Mouse (Mus musculus) neural tube, embryonic 11.5 days (tissue): ENCODE measurements around the gene Skint8. TPM values are rescaled to one million over a fixed set of nuclear protein-coding genes. Genes with fewer than 3 reads are reported as not detected.
"Not testable (repeated sequence)": the region's sequence is repeated elsewhere in the genome, so short reads cannot be mapped to it uniquely, and the experiment has no call there.

Source experiments
- ATAC-seq: fragments of 200-750 bp; cut with Nextera tagmentation; 2 replicates; pipeline ENCODE4 v1.8.0; 2017; ENCODE audit warnings: moderate number of reproducible peaks, mild to moderate bottlenecking, moderate TSS enrichment, moderate library complexity; ENCODE audit not compliant: insufficient read depth, low FRiP score, low TSS enrichment
- DNase-seq: peaks from one replicate; pipeline ENCODE4 v3.0.0-alpha.2; 2015; ENCODE audit warnings: low spot score
- H3K27ac ChIP-seq: fragments of 300-500 bp; sonication (generic); 2 replicates; pipeline ENCODE4 v1.5.1; 2014; ENCODE audit warnings: low read depth, mild to moderate bottlenecking, low read length
- H3K27me3 ChIP-seq: fragments of 300-500 bp; sonication (generic); 2 replicates; pipeline ENCODE4 v1.6.1; 2014; ENCODE audit warnings: mild to moderate bottlenecking, low read length, mixed read lengths; ENCODE audit not compliant: control insufficient read depth, insufficient read depth
- H3K36me3 ChIP-seq: fragments of 300-500 bp; sonication (generic); 2 replicates; pipeline ENCODE4 v1.6.1; 2014; ENCODE audit warnings: mild to moderate bottlenecking, low read length, moderate library complexity, mixed read lengths; ENCODE audit not compliant: control insufficient read depth, insufficient read depth
- H3K4me1 ChIP-seq: fragments of 300-500 bp; sonication (generic); 2 replicates; pipeline ENCODE4 v1.6.1; 2014; ENCODE audit warnings: low read length, mixed read lengths; ENCODE audit not compliant: control insufficient read depth, insufficient read depth
- H3K4me2 ChIP-seq: fragments of 300-500 bp; sonication (generic); 2 replicates; pipeline ENCODE4 v1.6.1; 2014; ENCODE audit warnings: low read depth, mild to moderate bottlenecking, moderate library complexity
- H3K4me3 ChIP-seq: fragments of 300-500 bp; sonication (generic); 2 replicates; pipeline ENCODE4 v1.5.1; 2014; ENCODE audit warnings: low read depth, low read length
- H3K9ac ChIP-seq: fragments of 300-500 bp; sonication (generic); 2 replicates; pipeline ENCODE4 v1.6.1; 2014; ENCODE audit warnings: mild to moderate bottlenecking, low read length
- H3K9me3 ChIP-seq: fragments of 300-500 bp; sonication (generic); 2 replicates; pipeline ENCODE4 v1.6.1; 2016; ENCODE audit warnings: low read length; ENCODE audit not compliant: control insufficient read depth
- WGBS: fragments of 180-500 bp; shearing (Covaris S2); extraction: QIAGEN DNeasy Blood & Tissue Kit; methylation state at CpG from one replicate; pipeline ENCODE4 v1.1.7; 2014; 5-methylcytosine and 5-hydroxymethylcytosine counted together
- polyA plus RNA-seq: library from polyadenylated mRNA; unstranded; fragments of >200 nt; fragmentation: Nextera tagmentation; extraction: Ambion mirVana; gene quantifications from 2 replicates; pipeline ENCODE4 v1.2.1, GENCODE M21; 2014

The Skint8 gene
- polyA plus RNA-seq, 1 experiment from 2014 or later = not detected

DNA sequence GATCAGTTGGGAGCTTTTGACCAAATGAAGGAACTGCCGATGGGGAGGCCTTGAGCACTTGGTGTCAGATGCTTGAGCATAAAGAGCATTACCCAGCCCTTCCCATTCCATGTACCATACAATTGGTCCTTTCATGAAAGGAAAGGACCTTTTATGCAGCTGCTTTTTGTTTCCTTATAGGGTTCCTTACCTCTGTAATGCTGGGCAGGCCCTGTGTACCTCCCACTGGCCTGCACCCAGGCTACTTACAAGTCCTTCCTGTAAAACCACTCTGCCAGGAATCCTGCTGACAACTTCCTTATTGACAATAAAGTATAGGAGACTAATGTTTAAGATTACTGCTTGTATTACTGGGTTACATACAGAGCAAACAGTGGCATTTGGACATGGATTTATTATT lies 17.7 kb upstream of the Skint8 start:
- H3K36me3 ChIP-seq = no peaks in the 10 kb centered on the region
- ATAC-seq (no peak), DNase-seq (no peak)
- H3K4me3 ChIP-seq = no peak overlapping the region
- no peak overlapping the region for H3K27ac ChIP-seq
- WGBS = 88% methylated on average over 1 of the region's 1 CpGs
- H3K27me3 ChIP-seq = no peaks in the 10 kb centered on the region
- no peak overlapping the region for H3K4me2 ChIP-seq
- no peak overlapping the region for H3K9ac ChIP-seq
- H3K4me1 ChIP-seq = no peaks in the 10 kb centered on the region
- no peaks in the 10 kb centered on the region for H3K9me3 ChIP-seq

DNA sequence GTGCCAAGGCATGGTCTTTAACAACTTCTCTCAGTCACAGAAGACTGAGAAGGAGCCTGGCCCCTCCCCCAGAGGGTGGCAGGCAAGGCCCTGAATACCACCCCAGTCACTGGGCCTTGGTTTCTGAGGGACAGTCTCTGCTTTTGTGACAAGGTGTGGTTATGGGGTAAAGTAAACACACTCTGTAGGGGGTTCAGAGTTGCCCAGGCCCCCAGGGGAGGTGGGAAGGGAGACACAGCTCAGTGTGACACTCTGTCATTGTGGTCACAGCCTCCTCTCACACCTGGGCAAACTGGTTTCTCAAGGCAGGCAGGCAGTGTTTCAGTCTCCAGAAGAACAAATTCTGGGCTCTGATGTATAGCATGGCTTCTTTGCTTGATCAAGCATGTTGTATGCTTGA lies 16.4 kb upstream of the Skint8 start, which contains the start of gene Slc5a9:
Gene Slc5a9, minus strand, starts transcription at position 144 of the 400 bp plus-strand sequence.
- H3K36me3 ChIP-seq = no peaks in the 10 kb centered on the region
- no peaks in the 10 kb centered on the region for H3K9me3 ChIP-seq
- no peaks in the 10 kb centered on the region for H3K4me1 ChIP-seq
- no peak within 1 kb of the TSS for H3K4me2 ChIP-seq
- H3K27me3 ChIP-seq = no peaks in the 10 kb centered on the region
- H3K27ac ChIP-seq = no peak within 1 kb of the TSS
- H3K9ac ChIP-seq = no peak within 1 kb of the TSS
- ATAC-seq = no peak
- H3K4me3 ChIP-seq = no peak within 1 kb of the TSS
- no peak for DNase-seq

DNA sequence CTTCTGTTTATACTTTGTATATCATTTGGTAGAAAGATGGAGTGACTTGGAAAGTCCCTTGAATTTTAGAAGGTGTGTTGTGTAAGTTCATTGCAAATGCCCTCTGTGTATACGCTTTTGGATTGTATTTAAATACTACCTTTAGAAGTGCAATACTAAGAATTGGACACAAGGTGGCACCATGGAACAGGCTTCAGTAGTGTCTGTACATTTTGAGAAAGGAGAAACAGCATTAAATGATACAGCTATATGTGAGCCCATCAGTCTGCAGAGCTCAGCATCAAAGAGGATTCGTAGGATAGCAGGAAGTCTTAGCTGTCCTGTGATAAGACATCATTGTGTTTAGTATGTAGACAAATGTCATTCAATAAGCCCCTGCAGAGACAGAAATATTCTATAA lies 11.3 kb upstream of the Skint8 start:
- 49% methylated on average over 2 of the region's 2 CpGs for WGBS
- DNase-seq (no peak), ATAC-seq (no peak)
- H3K4me1 ChIP-seq = no peaks in the 10 kb centered on the region
- H3K4me3 ChIP-seq = no peak overlapping the region
- H3K27me3 ChIP-seq = no peaks in the 10 kb centered on the region
- no peaks in the 10 kb centered on the region for H3K9me3 ChIP-seq
- no peak overlapping the region for H3K4me2 ChIP-seq
- no peaks in the 10 kb centered on the region for H3K36me3 ChIP-seq
- no peak overlapping the region for H3K9ac ChIP-seq
- no peak overlapping the region for H3K27ac ChIP-seq

GRCm38 (mm10) chr4:111961309-111961708 lies 42.1 kb downstream of the Skint8 start:
- Histone ChIP-seq H3K36me3 (no peaks in the 10 kb centered on the region), H3K9ac (no peak overlapping the region), H3K27ac (no peak overlapping the region), H3K9me3 (no peaks in the 10 kb centered on the region), H3K4me3 (no peak overlapping the region), H3K4me2 (no peak overlapping the region), H3K4me1 (no peaks in the 10 kb centered on the region), H3K27me3 (no peaks in the 10 kb centered on the region)
- no peak for ATAC-seq
- DNase-seq = no peak
- 27% methylated on average over 1 of the region's 1 CpGs for WGBS

- ATAC-seq, H3K4me2 ChIP-seq, H3K4me3 ChIP-seq, H3K4me1 ChIP-seq, H3K9ac ChIP-seq, H3K27ac ChIP-seq, H3K36me3 ChIP-seq, DNase-seq, H3K9me3 ChIP-seq, H3K27me3 ChIP-seq: not testable (repeated sequence)
- WGBS = 81% methylated on average over 1 of the region's 1 CpGs
These were observed 44.0 kb downstream of the Skint8 start for GRCm38 (mm10) chr4:111963241-111963640.

DNA sequence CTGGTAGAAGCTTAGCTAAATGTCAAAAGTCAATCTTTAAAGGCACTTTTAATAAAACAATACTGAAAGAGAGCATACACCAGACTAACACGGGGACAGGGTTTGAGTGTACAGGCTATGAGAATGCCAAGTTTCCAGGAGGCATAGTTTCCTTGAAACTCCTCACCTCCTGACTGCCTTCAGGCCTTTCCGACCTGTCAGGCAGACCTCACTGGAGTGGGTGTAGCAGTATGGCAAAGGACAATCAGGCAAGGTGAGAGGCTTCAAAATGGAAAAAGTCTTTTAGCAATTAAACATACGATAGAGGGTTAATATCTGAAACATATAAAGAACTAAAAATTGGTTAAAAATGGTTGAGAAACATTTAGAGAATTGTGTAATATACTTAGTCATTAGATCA lies 44.5 kb downstream of the Skint8 start:
- Histone ChIP-seq H3K4me3 (no peak overlapping the region), H3K36me3 (no peaks in the 10 kb centered on the region), H3K4me1 (no peaks in the 10 kb centered on the region), H3K27ac (no peak overlapping the region), H3K4me2 (no peak overlapping the region), H3K9ac (no peak overlapping the region), H3K9me3 (no peaks in the 10 kb centered on the region), H3K27me3 (no peaks in the 10 kb centered on the region)
- ATAC-seq = no peak
- WGBS = 76% methylated on average over 3 of the region's 3 CpGs
- DNase-seq = no peak

DNA sequence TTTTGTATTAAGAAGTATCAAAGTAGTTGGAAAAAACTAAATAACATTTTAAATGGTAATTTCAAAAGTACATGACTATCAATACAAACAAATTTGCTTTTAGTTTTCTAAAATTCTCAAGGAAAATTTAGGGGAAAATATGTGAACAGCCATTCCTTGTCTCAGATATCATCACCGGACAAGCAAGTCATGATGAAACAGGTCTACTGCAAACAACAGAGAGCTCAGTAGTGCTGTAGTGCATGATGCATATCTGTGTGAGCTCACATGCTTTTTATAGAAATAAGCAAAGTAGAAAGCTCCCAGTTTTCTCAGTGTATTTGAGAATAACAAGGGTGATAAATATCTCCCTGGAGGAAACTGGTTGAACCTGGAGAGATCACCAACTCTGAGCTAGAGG lies 53.4 kb downstream of the Skint8 start, which contains the start of gene Skint7:
Gene Skint7, plus strand, starts transcription at position 301 of the 400 bp plus-strand sequence.
- H3K27me3 ChIP-seq = no peaks in the 10 kb centered on the region
- no peak within 1 kb of the TSS for H3K4me2 ChIP-seq
- H3K36me3 ChIP-seq = no peaks in the 10 kb centered on the region
- no peak within 1 kb of the TSS for H3K9ac ChIP-seq
- ATAC-seq (no peak), DNase-seq (no peak)
- H3K9me3 ChIP-seq = no peaks in the 10 kb centered on the region
- H3K27ac ChIP-seq = no peak within 1 kb of the TSS
- H3K4me3 ChIP-seq = no peak within 1 kb of the TSS
- no peaks in the 10 kb centered on the region for H3K4me1 ChIP-seq
- 96% methylated on average over 1 of the region's 1 CpGs for WGBS

Other genes with a start within 250 kb of the Skint8 start
- 27.0 and 27.1 TPM in 2 replicates for gene Spata6, start 199.4 kb upstream of the Skint8 start, polyA plus RNA-seq
- not detected in 2 replicates for gene Slc5a9, start 16.5 kb upstream of the Skint8 start, polyA plus RNA-seq
- gene Skint7, start 53.5 kb downstream of the Skint8 start, polyA plus RNA-seq = not detected in 2 replicates
- gene Skint1, start 86.9 kb downstream of the Skint8 start, polyA plus RNA-seq = not detected in 2 replicates
- gene Skint4, start 152.6 kb downstream of the Skint8 start, polyA plus RNA-seq = not detected in 2 replicates